Mouse (Mus musculus): ENCODE measurements around the gene Ubap2l. TPM values are rescaled to one million over a fixed set of nuclear protein-coding genes. Genes with fewer than 3 reads are reported as not detected.

Gene Ubap2l
- polyA plus RNA-seq, 2 experiments, result 52.4 to 70.4 TPM

GRCm38 (mm10) chr3:90090892-90091291, 38.5 kb upstream of the Ubap2l start:
- Histone ChIP-seq H3K9ac (replicated peaks) (no peak overlapping the region), H3K27me3 (ENCODE audit: control insufficient read depth, insufficient read depth, low read length) (no peaks in the 10 kb centered on the region), H3K4me1 (replicated peaks; ENCODE audit: control insufficient read depth in 2 of 2, insufficient read depth in 2 of 2, low read length in 1 of 2) (0 out of 4 replicates have a peak, but pooled peaks cover 0 to 4% of the 10 kb centered on the region in 2 experiments), H3K9me3 (ENCODE audit: control insufficient read depth, low read length) (no peaks in the 10 kb centered on the region), H3K36me3 (replicated peaks; ENCODE audit: control insufficient read depth, insufficient read depth, low read depth) (peaks cover 54% of the 10 kb centered on the region), H3K4me2 (ENCODE audit: low read depth) (no peak overlapping the region), H3K4me3 (ENCODE audit: insufficient read depth in 1 of 2, low read depth in 2 of 2, low read length in 2 of 2) (no peak overlapping the region), H3K27ac (no peak overlapping the region)
- 67% methylated on average over 6 of the region's 6 CpGs for WGBS (ENCODE audit: insufficient replicate concordance)
- ATAC-seq (ENCODE audit: insufficient read depth) (no peak), DNase-seq (ENCODE audit: low read depth in 3 of 3, low spot score in 3 of 3) (no peak)
- TF ChIP-seq CTCF (IDR thresholded peaks at IDR 0.05; ENCODE audit: low read depth), result no peak
- no peak for TF ChIP-seq EP300 (IDR thresholded peaks at IDR 0.05; ENCODE audit: low read depth)

GRCm38 (mm10) chr3:90088617-90089016, 36.2 kb upstream of the Ubap2l start:
- Histone ChIP-seq H3K9me3 (ENCODE audit: control insufficient read depth, low read length) (no peaks in the 10 kb centered on the region), H3K9ac (replicated peaks) (no peak overlapping the region), H3K4me1 (replicated peaks; ENCODE audit: control insufficient read depth in 2 of 2, insufficient read depth in 2 of 2, low read length in 1 of 2) (peaks cover 7 to 24% of the 10 kb centered on the region in 2 experiments), H3K4me3 (ENCODE audit: insufficient read depth in 1 of 2, low read depth in 2 of 2, low read length in 2 of 2) (no peak overlapping the region), H3K27ac (no peak overlapping the region), H3K36me3 (replicated peaks; ENCODE audit: control insufficient read depth, insufficient read depth, low read depth) (peaks cover 54% of the 10 kb centered on the region), H3K4me2 (ENCODE audit: low read depth) (no peak overlapping the region), H3K27me3 (ENCODE audit: control insufficient read depth, insufficient read depth, low read length) (no peaks in the 10 kb centered on the region)
- no peak for DNase-seq (ENCODE audit: low read depth in 3 of 3, low spot score in 3 of 3)
- no peak for ATAC-seq (ENCODE audit: insufficient read depth)
- TF ChIP-seq EP300 (IDR thresholded peaks at IDR 0.05; ENCODE audit: low read depth) (no peak), CTCF (IDR thresholded peaks at IDR 0.05; ENCODE audit: low read depth) (no peak)
- WGBS (ENCODE audit: insufficient replicate concordance), result 78% methylated on average over 2 of the region's 2 CpGs

GRCm38 (mm10) chr3:90086068-90086467, 33.6 kb upstream of the Ubap2l start:
- 28% methylated on average over 5 of the region's 5 CpGs for WGBS (ENCODE audit: insufficient replicate concordance)
- no peak for ATAC-seq (ENCODE audit: insufficient read depth)
- H3K9ac ChIP-seq (replicated peaks), result no peak overlapping the region
- H3K4me1 ChIP-seq (replicated peaks; ENCODE audit: control insufficient read depth in 2 of 2, insufficient read depth in 2 of 2, low read length in 1 of 2), result peaks cover 21 to 47% of the 10 kb centered on the region in 2 experiments
- H3K27ac ChIP-seq, result no peak overlapping the region
- H3K4me3 ChIP-seq (ENCODE audit: insufficient read depth in 1 of 2, low read depth in 2 of 2, low read length in 2 of 2), result no peak overlapping the region
- no peaks in the 10 kb centered on the region for H3K9me3 ChIP-seq (ENCODE audit: control insufficient read depth, low read length)
- no peak for TF ChIP-seq CTCF (IDR thresholded peaks at IDR 0.05; ENCODE audit: low read depth)
- TF ChIP-seq EP300 (IDR thresholded peaks at IDR 0.05; ENCODE audit: low read depth), result no peak
- no peak for DNase-seq (ENCODE audit: low read depth in 3 of 3, low spot score in 3 of 3)
- H3K4me2 ChIP-seq (ENCODE audit: low read depth), result no peak overlapping the region
- H3K36me3 ChIP-seq (replicated peaks; ENCODE audit: control insufficient read depth, insufficient read depth, low read depth), result peaks cover 35% of the 10 kb centered on the region
- H3K27me3 ChIP-seq (ENCODE audit: control insufficient read depth, insufficient read depth, low read length), result no peaks in the 10 kb centered on the region

- no peak for DNase-seq (ENCODE audit: low read depth in 3 of 3, low spot score in 3 of 3)
- H3K9ac ChIP-seq (replicated peaks), result no peak overlapping the region
- no peak for TF ChIP-seq CTCF (IDR thresholded peaks at IDR 0.05; ENCODE audit: low read depth)
- H3K4me3 ChIP-seq (ENCODE audit: insufficient read depth in 1 of 2, low read depth in 2 of 2, low read length in 2 of 2), result no peak overlapping the region
- no peaks in the 10 kb centered on the region for H3K9me3 ChIP-seq (ENCODE audit: control insufficient read depth, low read length)
- 51% methylated on average over 6 of the region's 6 CpGs for WGBS (ENCODE audit: insufficient replicate concordance)
- no peak for ATAC-seq (ENCODE audit: insufficient read depth)
- no peak overlapping the region for H3K4me2 ChIP-seq (ENCODE audit: low read depth)
- H3K27ac ChIP-seq, result no peak overlapping the region
- H3K36me3 ChIP-seq (replicated peaks; ENCODE audit: control insufficient read depth, insufficient read depth, low read depth), result peaks cover 31% of the 10 kb centered on the region
- H3K4me1 ChIP-seq (replicated peaks; ENCODE audit: control insufficient read depth in 2 of 2, insufficient read depth in 2 of 2, low read length in 1 of 2), result peaks cover 23 to 47% of the 10 kb centered on the region in 2 experiments
- H3K27me3 ChIP-seq (ENCODE audit: control insufficient read depth, insufficient read depth, low read length), result no peaks in the 10 kb centered on the region
Observed at GRCm38 (mm10) chr3:90085281-90085680, 32.9 kb upstream of the Ubap2l start.

GRCm38 (mm10) chr3:90084790-90085189, 32.4 kb upstream of the Ubap2l start:
- WGBS (ENCODE audit: insufficient replicate concordance), result 65% methylated on average over 4 of the region's 4 CpGs
- ATAC-seq (ENCODE audit: insufficient read depth) (no peak), DNase-seq (ENCODE audit: low read depth in 3 of 3, low spot score in 3 of 3) (no peak)
- peaks cover 23 to 47% of the 10 kb centered on the region in 2 experiments for H3K4me1 ChIP-seq (replicated peaks; ENCODE audit: control insufficient read depth in 2 of 2, insufficient read depth in 2 of 2, low read length in 1 of 2)
- H3K27me3 ChIP-seq (ENCODE audit: control insufficient read depth, insufficient read depth, low read length), result no peaks in the 10 kb centered on the region
- no peak overlapping the region for H3K4me3 ChIP-seq (ENCODE audit: insufficient read depth in 1 of 2, low read depth in 2 of 2, low read length in 2 of 2)
- TF ChIP-seq EP300 (IDR thresholded peaks at IDR 0.05; ENCODE audit: low read depth) (no peak), CTCF (IDR thresholded peaks at IDR 0.05; ENCODE audit: low read depth) (no peak)
- no peak overlapping the region for H3K9ac ChIP-seq (replicated peaks)
- H3K4me2 ChIP-seq (ENCODE audit: low read depth), result peak overlapping the region; percentile 11; the same call in 1 of the 2 replicates
- peaks cover 28% of the 10 kb centered on the region for H3K36me3 ChIP-seq (replicated peaks; ENCODE audit: control insufficient read depth, insufficient read depth, low read depth)
- no peaks in the 10 kb centered on the region for H3K9me3 ChIP-seq (ENCODE audit: control insufficient read depth, low read length)
- H3K27ac ChIP-seq, result no peak overlapping the region
